Mouse (Mus musculus): ENCODE data around the gene Nbr1. TPM values are rescaled to one million over a fixed set of nuclear protein-coding genes. Genes with fewer than 3 reads are reported as not detected.

The Nbr1 gene
- 39.5 and 49.8 TPM in 2 replicates for polyA plus RNA-seq (2015; fragmentation: Nextera tagmentation; extraction: Ambion mirVana)

DNA sequence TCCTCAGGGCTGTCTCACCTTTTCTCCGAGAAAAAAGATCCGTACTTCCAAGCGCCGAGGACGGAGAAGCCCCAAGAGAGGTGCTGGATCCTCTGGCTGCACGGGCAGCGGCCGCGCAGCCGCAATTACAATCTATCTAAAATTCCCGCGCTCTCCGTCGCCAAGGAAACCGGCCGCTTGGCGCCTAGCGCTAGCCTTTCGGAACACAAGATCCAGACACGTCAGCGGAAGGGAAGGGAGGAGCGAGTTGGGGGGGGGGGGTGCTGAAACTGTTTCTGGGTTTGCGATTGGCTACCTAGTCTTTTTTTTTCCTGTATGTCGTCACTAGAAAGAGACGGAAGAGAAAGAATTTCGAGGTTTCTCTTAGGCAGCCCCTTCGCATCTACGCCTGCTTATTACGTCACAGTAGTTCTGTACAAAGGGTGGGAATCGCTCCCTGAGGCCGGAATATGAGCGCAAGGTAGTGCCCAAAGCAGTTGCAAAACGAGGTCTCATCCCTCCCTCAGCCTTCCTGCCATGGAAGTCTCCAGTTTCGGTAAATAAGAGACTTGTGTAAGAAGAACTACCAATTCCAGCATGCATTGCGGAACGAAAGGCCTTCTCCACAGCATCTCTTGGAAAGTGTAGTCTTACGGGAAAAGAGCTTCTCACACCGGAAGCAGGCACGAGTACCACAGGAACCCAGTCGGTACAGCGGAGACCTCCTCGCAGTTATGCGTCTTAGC is at the start of gene Nbr1, which contains the start of gene Brca1:
Gene Nbr1, plus strand, starts transcription at position 399 of the 725 bp plus-strand sequence.
Gene Brca1, minus strand, starts transcription at position 205 of the 725 bp plus-strand sequence.
- peak within 1 kb of the TSS; percentile 76 for H3K4me2 ChIP-seq
- peaks cover 46% of the 10 kb centered on the region for H3K36me3 ChIP-seq (replicated peaks)
- H3K9ac ChIP-seq: peak within 1 kb of the TSS; percentile 93
- peak within 1 kb of the TSS; percentile 85 for H3K4me3 ChIP-seq (replicated peaks)
- peak within 1 kb of the TSS; percentile 95 for H3K27ac ChIP-seq (replicated peaks)
- no peaks in the 10 kb centered on the region for H3K27me3 ChIP-seq
- no peaks in the 10 kb centered on the region for H3K9me3 ChIP-seq (replicated peaks)
- peak; percentile 75 for ATAC-seq (ENCODE audit: insufficient read depth)
- peaks cover 49% of the 10 kb centered on the region for H3K4me1 ChIP-seq (replicated peaks)
- under 1% methylated on average over 43 of the region's 43 CpGs for WGBS (ENCODE audit: insufficient replicate concordance)

DNA sequence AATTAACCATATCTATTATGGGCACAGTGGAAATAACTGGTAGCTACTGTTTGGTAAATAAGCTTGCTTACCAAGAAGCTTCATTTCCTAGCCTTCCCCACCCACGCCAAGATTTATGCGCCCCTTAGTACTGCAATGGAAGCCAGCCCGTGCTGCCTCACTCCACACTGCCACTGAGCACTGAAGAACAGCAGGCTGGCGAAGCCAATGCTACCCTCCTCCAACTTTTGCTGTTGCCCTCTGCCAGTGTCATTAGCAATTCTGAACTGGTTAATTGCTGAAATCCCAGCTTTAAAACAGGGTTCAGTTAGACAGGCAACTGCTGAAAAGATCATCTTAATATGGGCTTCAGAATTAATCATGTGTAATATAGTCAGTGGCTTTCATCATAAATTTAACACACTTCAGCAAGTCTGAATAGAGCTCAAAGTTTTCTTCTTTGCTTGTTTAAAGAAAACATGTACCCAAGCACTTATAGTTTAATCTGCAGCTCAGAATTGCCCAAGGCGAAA is 45.6 kb upstream of the Nbr1 start:
- no peaks in the 10 kb centered on the region for H3K9me3 ChIP-seq (replicated peaks)

DNA sequence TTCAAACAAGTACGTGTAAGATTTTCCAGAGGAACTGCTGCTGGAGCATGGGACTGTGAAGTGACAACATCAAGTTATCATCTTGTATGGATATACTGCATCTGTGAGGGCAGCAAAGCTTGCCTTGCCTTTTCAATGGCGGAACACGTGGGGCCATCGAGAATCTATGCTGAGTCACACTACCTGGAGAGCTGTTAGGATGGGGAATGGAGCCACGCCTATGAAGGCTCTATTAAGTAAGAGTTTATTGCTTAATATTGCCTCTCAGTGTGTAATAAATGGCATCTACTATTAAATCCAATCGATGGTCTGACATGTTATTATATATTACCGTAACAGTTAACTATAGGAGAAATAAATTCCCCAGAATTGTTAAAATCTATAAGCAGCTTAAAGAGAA is 44.9 kb upstream of the Nbr1 start:
- ATAC-seq (ENCODE audit: insufficient read depth): no peak
- no peaks in the 10 kb centered on the region for H3K4me1 ChIP-seq (replicated peaks)
- H3K9me3 ChIP-seq (replicated peaks): no peaks in the 10 kb centered on the region
- H3K27me3 ChIP-seq: no peaks in the 10 kb centered on the region
- H3K9ac ChIP-seq: no peak overlapping the region
- H3K4me3 ChIP-seq (replicated peaks): no peak overlapping the region
- H3K27ac ChIP-seq (replicated peaks): no peak overlapping the region
- H3K36me3 ChIP-seq (replicated peaks): peaks cover 94% of the 10 kb centered on the region
- 78% methylated on average over 7 of the region's 7 CpGs for WGBS (ENCODE audit: insufficient replicate concordance)
- H3K4me2 ChIP-seq: no peak overlapping the region

More for the DNA sequence above, 45.6 kb upstream of the Nbr1 start:
- Histone ChIP-seq H3K4me1 (replicated peaks) (no peaks in the 10 kb centered on the region), H3K27ac (replicated peaks) (no peak overlapping the region), H3K36me3 (replicated peaks) (peaks cover 94% of the 10 kb centered on the region), H3K9ac (no peak overlapping the region), H3K27me3 (no peaks in the 10 kb centered on the region), H3K4me3 (replicated peaks) (no peak overlapping the region), H3K4me2 (no peak overlapping the region)
- 88% methylated on average over 5 of the region's 5 CpGs for WGBS (ENCODE audit: insufficient replicate concordance)
- ATAC-seq (ENCODE audit: insufficient read depth): no peak

DNA sequence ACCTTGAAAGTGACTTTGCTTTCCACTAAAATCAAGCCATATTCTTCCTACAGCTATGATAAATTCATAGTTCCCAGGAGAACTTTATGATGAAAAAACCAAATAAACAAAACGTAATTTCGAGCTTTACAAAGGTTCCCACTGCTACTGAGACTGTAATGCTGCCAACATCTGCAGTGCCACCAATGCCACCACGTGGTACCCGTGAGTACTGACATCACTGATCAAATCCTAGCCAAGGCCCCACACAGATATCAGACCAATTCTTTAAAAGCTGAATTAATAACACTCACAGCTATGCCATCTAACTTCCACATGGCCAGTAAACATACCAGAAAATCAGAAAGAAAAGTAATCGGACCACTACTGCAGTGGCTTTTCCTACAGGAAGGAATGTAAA is 33.0 kb upstream of the Nbr1 start:
- Histone ChIP-seq H3K4me1 (replicated peaks) (no peaks in the 10 kb centered on the region), H3K27ac (replicated peaks) (no peak overlapping the region), H3K4me3 (replicated peaks) (no peak overlapping the region), H3K27me3 (no peaks in the 10 kb centered on the region), H3K9me3 (replicated peaks) (no peaks in the 10 kb centered on the region), H3K9ac (no peak overlapping the region), H3K36me3 (replicated peaks) (peaks cover 84% of the 10 kb centered on the region), H3K4me2 (no peak overlapping the region)
- no peak for ATAC-seq (ENCODE audit: insufficient read depth)
- whole genome bisulfite sequencing (ENCODE audit: insufficient replicate concordance): 75% methylated on average over 5 of the region's 5 CpGs

DNA sequence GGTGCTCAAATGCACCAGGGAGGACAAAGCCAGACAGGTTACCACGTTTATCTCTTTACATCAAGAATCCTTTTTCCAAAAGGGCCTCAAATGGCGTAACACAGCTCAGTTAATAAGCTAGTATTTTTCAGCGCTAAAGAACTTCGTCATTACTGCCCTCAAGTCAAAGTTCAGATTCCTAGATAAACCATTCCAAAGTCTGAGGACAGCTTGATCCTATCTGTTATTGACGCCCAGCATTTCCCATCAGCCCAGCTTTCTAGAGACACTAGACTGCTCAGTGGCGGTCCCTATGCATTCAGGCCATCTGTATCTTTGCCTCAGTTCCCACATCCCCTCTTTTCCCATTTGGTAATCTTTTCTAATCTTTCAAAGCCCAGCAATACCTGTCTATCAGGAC is 32.6 kb upstream of the Nbr1 start:
- no peak overlapping the region for H3K4me2 ChIP-seq
- H3K27me3 ChIP-seq: no peaks in the 10 kb centered on the region
- peak; percentile 58 for ATAC-seq (ENCODE audit: insufficient read depth)
- no peaks in the 10 kb centered on the region for H3K4me1 ChIP-seq (replicated peaks)
- no peak overlapping the region for H3K9ac ChIP-seq
- H3K27ac ChIP-seq (replicated peaks): no peak overlapping the region
- H3K4me3 ChIP-seq (replicated peaks): no peak overlapping the region
- H3K36me3 ChIP-seq (replicated peaks): peaks cover 84% of the 10 kb centered on the region
- no peaks in the 10 kb centered on the region for H3K9me3 ChIP-seq (replicated peaks)
- WGBS (ENCODE audit: insufficient replicate concordance): 81% methylated on average over 6 of the region's 6 CpGs

DNA sequence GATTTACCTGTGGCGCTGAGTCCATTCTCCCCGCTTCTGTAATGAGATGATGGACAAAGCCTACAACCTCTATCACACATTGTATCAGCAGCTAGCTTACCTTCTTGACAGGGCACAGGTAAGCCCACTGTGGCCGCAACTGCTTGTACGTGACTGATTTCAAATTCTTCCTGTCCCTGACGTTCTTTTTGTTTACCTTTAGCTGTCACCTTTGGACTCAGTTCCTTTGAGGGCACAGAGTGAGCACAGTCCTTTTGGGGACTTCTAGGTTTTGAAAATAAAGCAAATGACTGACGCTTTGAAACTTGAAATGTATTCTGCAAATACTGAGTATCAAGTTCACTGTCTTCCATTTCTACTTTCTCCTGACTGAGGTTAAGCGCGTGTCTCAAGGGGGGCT is 27.5 kb upstream of the Nbr1 start:
- H3K4me1 ChIP-seq (replicated peaks): no peaks in the 10 kb centered on the region
- no peak overlapping the region for H3K27ac ChIP-seq (replicated peaks)
- peaks cover 84% of the 10 kb centered on the region for H3K36me3 ChIP-seq (replicated peaks)
- H3K27me3 ChIP-seq: no peaks in the 10 kb centered on the region
- 85% methylated on average over 8 of the region's 8 CpGs for WGBS (ENCODE audit: insufficient replicate concordance)
- H3K4me2 ChIP-seq: no peak overlapping the region
- H3K9me3 ChIP-seq (replicated peaks): no peaks in the 10 kb centered on the region
- no peak for ATAC-seq (ENCODE audit: insufficient read depth)
- H3K4me3 ChIP-seq (replicated peaks): no peak overlapping the region
- no peak overlapping the region for H3K9ac ChIP-seq

DNA sequence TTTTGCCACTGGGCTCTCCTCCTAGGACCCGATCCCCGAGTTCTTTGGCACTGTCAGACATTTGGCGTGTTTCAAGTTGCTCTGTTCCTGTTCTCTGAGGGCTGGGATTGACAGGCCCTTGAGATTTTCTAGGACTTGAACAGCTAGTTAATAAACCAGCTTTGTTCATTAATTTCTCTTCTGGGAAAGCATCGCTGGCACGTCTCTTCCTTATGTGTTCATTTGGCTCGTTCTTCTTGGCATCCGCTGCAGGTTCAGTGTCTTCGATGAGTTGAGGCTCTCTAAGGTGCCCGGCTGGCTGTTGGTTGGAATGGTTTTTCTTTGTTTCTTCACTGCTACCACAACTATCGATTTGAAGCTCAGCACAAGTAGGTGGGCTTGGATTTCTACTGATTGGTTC is 26.9 kb upstream of the Nbr1 start:
- no peak for ATAC-seq (ENCODE audit: insufficient read depth)
- Histone ChIP-seq H3K4me2 (no peak overlapping the region), H3K27me3 (no peaks in the 10 kb centered on the region), H3K9me3 (replicated peaks) (no peaks in the 10 kb centered on the region), H3K9ac (no peak overlapping the region), H3K27ac (replicated peaks) (no peak overlapping the region), H3K4me3 (replicated peaks) (no peak overlapping the region), H3K36me3 (replicated peaks) (peaks cover 84% of the 10 kb centered on the region), H3K4me1 (replicated peaks) (no peaks in the 10 kb centered on the region)
- 90% methylated on average over 10 of the region's 10 CpGs for WGBS (ENCODE audit: insufficient replicate concordance)

DNA sequence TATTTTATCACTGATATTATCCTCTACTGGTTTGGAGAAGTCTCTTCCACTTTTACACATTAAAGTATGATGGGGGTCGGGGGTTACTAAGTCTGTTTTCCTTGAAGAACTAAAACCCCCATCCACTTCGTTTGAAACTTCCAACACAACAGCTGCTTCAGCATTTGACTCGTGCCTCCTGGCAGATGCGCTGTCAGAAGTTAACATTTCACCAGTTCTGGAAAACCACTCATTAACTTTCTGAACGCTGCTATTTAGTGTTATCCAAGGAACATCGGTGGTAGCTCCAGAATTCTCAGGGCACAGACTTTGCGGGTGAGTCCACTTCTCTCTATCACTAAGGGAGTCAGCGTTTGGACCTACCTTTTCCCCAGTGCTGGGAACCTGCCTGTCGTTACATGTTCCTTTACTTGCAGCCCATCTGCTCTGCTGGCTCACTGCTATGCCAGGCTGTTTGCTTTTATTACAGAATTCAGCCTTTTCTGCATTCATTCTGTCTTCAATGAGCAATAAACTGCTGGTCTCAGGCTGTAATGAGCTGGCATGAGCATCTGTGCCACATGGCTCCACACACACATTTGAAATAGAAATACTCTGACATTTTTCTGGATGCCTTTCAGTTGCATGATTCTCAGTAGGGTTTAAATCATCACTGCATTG is 25.9 kb upstream of the Nbr1 start:
- Histone ChIP-seq H3K4me3 (replicated peaks) (no peak overlapping the region), H3K27me3 (no peaks in the 10 kb centered on the region), H3K4me2 (no peak overlapping the region), H3K9me3 (replicated peaks) (no peaks in the 10 kb centered on the region), H3K36me3 (replicated peaks) (peaks cover 86% of the 10 kb centered on the region), H3K4me1 (replicated peaks) (no peaks in the 10 kb centered on the region), H3K9ac (no peak overlapping the region), H3K27ac (replicated peaks) (no peak overlapping the region)
- 89% methylated on average over 9 of the region's 9 CpGs for WGBS (ENCODE audit: insufficient replicate concordance)
- ATAC-seq (ENCODE audit: insufficient read depth): no peak

DNA sequence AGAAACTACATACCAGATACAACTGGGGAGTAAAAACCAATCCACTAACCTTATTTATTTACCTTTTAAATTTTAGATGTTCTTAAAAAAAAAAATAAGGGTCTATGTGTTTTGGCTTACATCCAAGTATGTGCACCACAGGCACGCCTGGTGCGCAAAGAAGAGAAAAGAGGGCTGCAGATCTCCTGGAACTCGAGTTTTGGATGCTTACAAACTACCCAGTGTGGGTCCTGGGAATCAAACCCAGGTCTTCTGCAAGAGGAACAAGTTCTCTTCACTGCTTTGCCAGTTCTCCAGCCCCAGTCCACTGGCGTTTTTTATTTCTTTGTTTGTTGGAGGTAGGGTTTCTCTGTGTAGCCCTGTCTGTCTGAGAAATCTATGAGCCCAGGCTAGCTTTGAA is 25.3 kb upstream of the Nbr1 start:
- Histone ChIP-seq H3K36me3 (replicated peaks) (peaks cover 92% of the 10 kb centered on the region), H3K4me2 (no peak overlapping the region), H3K27me3 (no peaks in the 10 kb centered on the region), H3K27ac (replicated peaks) (no peak overlapping the region), H3K4me3 (replicated peaks) (no peak overlapping the region), H3K4me1 (replicated peaks) (no peaks in the 10 kb centered on the region), H3K9me3 (replicated peaks) (no peaks in the 10 kb centered on the region), H3K9ac (no peak overlapping the region)
- 77% methylated on average over 4 of the region's 4 CpGs for WGBS (ENCODE audit: insufficient replicate concordance)
- ATAC-seq (ENCODE audit: insufficient read depth): no peak

DNA sequence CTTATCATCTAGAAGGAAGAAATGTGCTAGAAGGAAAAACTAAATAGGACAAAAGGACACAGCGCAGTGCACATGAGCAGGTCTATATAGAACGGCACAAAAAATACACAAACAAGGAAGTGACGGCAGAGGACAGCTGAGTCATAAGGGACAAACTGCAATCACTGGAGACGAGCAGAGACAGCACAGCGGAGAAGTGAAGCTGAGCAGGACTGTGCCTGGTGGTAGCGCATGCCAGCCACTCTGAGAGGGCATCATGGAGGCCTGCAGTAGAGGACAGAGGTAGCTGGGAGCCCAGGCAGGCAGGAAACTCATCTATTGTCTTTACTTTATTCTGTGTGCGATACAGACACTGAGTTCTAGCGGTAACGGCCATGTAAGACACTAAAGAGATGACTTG is 8.4 kb upstream of the Nbr1 start:
- H3K9me3 ChIP-seq (replicated peaks): no peaks in the 10 kb centered on the region
- WGBS (ENCODE audit: insufficient replicate concordance): 75% methylated on average over 9 of the region's 9 CpGs
- no peaks in the 10 kb centered on the region; the same call in 1 of the 2 replicates for H3K4me1 ChIP-seq (replicated peaks)
- H3K4me3 ChIP-seq (replicated peaks): no peak overlapping the region
- H3K4me2 ChIP-seq: no peak overlapping the region
- no peak for ATAC-seq (ENCODE audit: insufficient read depth)
- no peaks in the 10 kb centered on the region for H3K27me3 ChIP-seq
- no peak overlapping the region for H3K9ac ChIP-seq
- H3K27ac ChIP-seq (replicated peaks): no peak overlapping the region
- peaks cover 92% of the 10 kb centered on the region for H3K36me3 ChIP-seq (replicated peaks)

DNA sequence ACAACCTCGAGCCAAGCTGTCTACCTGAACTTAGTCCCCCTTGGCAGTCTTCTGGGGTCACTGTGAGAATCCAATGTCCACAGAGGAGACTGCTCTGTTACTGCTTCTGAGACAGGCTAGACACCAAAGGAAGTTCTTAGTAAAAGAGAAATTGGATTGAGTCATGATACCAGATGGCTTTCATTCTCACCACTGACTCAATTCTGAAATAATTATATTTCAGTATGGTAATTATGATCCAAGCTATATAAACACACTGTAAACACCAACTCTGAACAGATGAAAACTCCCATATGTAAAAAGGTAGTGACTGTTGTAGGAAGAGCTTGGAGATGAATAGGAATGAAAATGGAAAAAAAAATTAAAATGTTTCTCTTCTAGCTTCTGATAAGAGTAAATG is 7.8 kb upstream of the Nbr1 start:
- Histone ChIP-seq H3K4me3 (replicated peaks) (no peak overlapping the region), H3K4me1 (replicated peaks) (peaks cover 1% of the 10 kb centered on the region), H3K9ac (no peak overlapping the region), H3K27me3 (no peaks in the 10 kb centered on the region), H3K9me3 (replicated peaks) (no peaks in the 10 kb centered on the region), H3K36me3 (replicated peaks) (peaks cover 92% of the 10 kb centered on the region), H3K27ac (replicated peaks) (no peak overlapping the region), H3K4me2 (no peak overlapping the region)
- WGBS (ENCODE audit: insufficient replicate concordance): 77% methylated on average over 1 of the region's 1 CpGs
- no peak for ATAC-seq (ENCODE audit: insufficient read depth)

Measured in liver, embryonic 15.5 days (tissue).